Mouse (Mus musculus): ENCODE results near the gene Paxbp1.

GRCm38 (mm10) chr16:91023384-91023783 lies 21.0 kb downstream of the Paxbp1 start:
- TF ChIP-seq CTCF (IDR thresholded peaks at IDR 0.05; ENCODE audit: low read depth) (peak; percentile 67), EP300 (IDR thresholded peaks at IDR 0.05; ENCODE audit: low read depth) (no peak)

Data from liver, postnatal 0 days (tissue).